8 mouse cellular contexts compared by ENCODE assay signal in genomic region chr2:73274119-73274920, GRCm38 (mm10). TPM values are rescaled to one million over a fixed set of nuclear protein-coding genes. Genes with fewer than 3 reads are reported as not detected.
DNase-seq lines count a peak whose midpoint lies in the region; ATAC-seq and TF ChIP-seq lines count a peak whose summit lies in the region.

No protein-coding gene starts in this region.

- TF ChIP-seq CTCF in kidney, adult 2 months (conservative IDR thresholded peaks at IDR 0.05; ENCODE audit: insufficient read depth, insufficient read length, low read depth, low read length) = no peak

- no peaks in the 10 kb centered on the region for H3K9me3 ChIP-seq in forebrain, embryonic 14.5 days (replicated peaks; ENCODE audit: control insufficient read depth, low read length)
- H3K9me3 ChIP-seq in kidney, embryonic 15.5 days (replicated peaks) = no peaks in the 10 kb centered on the region
- no peaks in the 10 kb centered on the region for H3K9me3 ChIP-seq in midbrain, embryonic 14.5 days (ENCODE audit: control insufficient read depth, low read length)

- H3K27ac ChIP-seq in kidney, adult 2 months (ENCODE audit: insufficient read depth, low read depth, low read length) = no peak overlapping the region
- H3K27ac ChIP-seq in forebrain, embryonic 14.5 days (ENCODE audit: low read depth, low read length) = peak overlapping the region; percentile 87
- H3K27ac ChIP-seq in kidney, embryonic 15.5 days = no peak overlapping the region
- H3K27ac ChIP-seq in midbrain, embryonic 14.5 days (replicated peaks; ENCODE audit: low read depth, low read length) = peak overlapping the region; percentile 61

- peak overlapping the region; percentile 56 for H3K4me2 ChIP-seq in forebrain, embryonic 14.5 days (ENCODE audit: low read length)
- peak overlapping the region; percentile 70 for H3K4me2 ChIP-seq in kidney, embryonic 15.5 days
- H3K4me2 ChIP-seq in midbrain, embryonic 14.5 days (ENCODE audit: low read length) = peak overlapping the region; percentile 54

- H3K4me1 ChIP-seq in kidney, adult 2 months (ENCODE audit: control insufficient read depth, insufficient read depth, low read length) = peaks cover 2% of the 10 kb centered on the region
- peaks cover 13% of the 10 kb centered on the region for H3K4me1 ChIP-seq in forebrain, embryonic 14.5 days (ENCODE audit: control insufficient read depth, insufficient read depth, low read length)
- peaks cover 71% of the 10 kb centered on the region for H3K4me1 ChIP-seq in kidney, embryonic 15.5 days
- H3K4me1 ChIP-seq in midbrain, embryonic 14.5 days (ENCODE audit: control insufficient read depth, insufficient read depth, low read length) = peaks cover 21% of the 10 kb centered on the region

- DNase-seq in kidney, adult 2 months = peak; percentile 40
- DNase-seq in kidney, adult 11 months = no peak
- peak; percentile 69 for DNase-seq in R1 (ENCODE audit: low read depth, low spot score)
- DNase-seq in forebrain, embryonic 14.5 days (ENCODE audit: low spot score) = peak; percentile 45
- DNase-seq in midbrain, embryonic 14.5 days = peak; percentile 73
- DNase-seq in thymus, postnatal 14 days = peak; percentile 51

- 2% methylated on average over 88 of the region's 88 CpGs for WGBS in kidney, adult 2 months
- WGBS in forebrain, embryonic 14.5 days = under 1% methylated on average over 81 of the region's 88 CpGs
- WGBS in kidney, embryonic 15.5 days = under 1% methylated on average over 88 of the region's 88 CpGs
- under 1% methylated on average over 88 of the region's 88 CpGs for WGBS in midbrain, embryonic 14.5 days

- peak overlapping the region; percentile 77 for H3K9ac ChIP-seq in forebrain, embryonic 14.5 days (ENCODE audit: low read length)
- H3K9ac ChIP-seq in kidney, embryonic 15.5 days = no peak overlapping the region
- peak overlapping the region; percentile 49 for H3K9ac ChIP-seq in midbrain, embryonic 14.5 days (replicated peaks; ENCODE audit: low read length)

- no peak for TF ChIP-seq POLR2A in kidney, adult 2 months (IDR thresholded peaks at IDR 0.05; ENCODE audit: low read depth, low read length)

- 0 out of 2 replicates have a peak overlapping the region, but pooled peaks have one; percentile 22 for H3K4me3 ChIP-seq in kidney, adult 2 months (ENCODE audit: insufficient read depth, low read depth, low read length)
- peak overlapping the region; percentile 51 for H3K4me3 ChIP-seq in forebrain, embryonic 14.5 days (ENCODE audit: low read depth, low read length)
- peak overlapping the region; percentile 40 for H3K4me3 ChIP-seq in kidney, embryonic 15.5 days (replicated peaks)
- peak overlapping the region; percentile 37 for H3K4me3 ChIP-seq in midbrain, embryonic 14.5 days (replicated peaks; ENCODE audit: low read depth, low read length)

- no peak for ATAC-seq in forebrain, embryonic 14.5 days
- ATAC-seq in kidney, embryonic 15.5 days (replicated peaks; ENCODE audit: low FRiP score) = no peak
- 0 out of 2 replicates have a peak, but pooled peaks have one; percentile 7 for ATAC-seq in midbrain, embryonic 14.5 days (ENCODE audit: low FRiP score, low TSS enrichment)
- no peak for ATAC-seq in monocyte, adult 5-6 weeks (replicated peaks; ENCODE audit: insufficient number of reproducible peaks, low FRiP score, low TSS enrichment, poor library complexity, severe bottlenecking)

- no peaks in the 10 kb centered on the region for H3K36me3 ChIP-seq in kidney, adult 2 months (ENCODE audit: control insufficient read depth, insufficient read depth, low read length)
- peaks cover 13% of the 10 kb centered on the region; the same call in 1 of the 2 replicates for H3K36me3 ChIP-seq in forebrain, embryonic 14.5 days (ENCODE audit: control insufficient read depth, insufficient read depth, low read length)
- H3K36me3 ChIP-seq in kidney, embryonic 15.5 days = no peaks in the 10 kb centered on the region
- no peaks in the 10 kb centered on the region for H3K36me3 ChIP-seq in midbrain, embryonic 14.5 days (ENCODE audit: control insufficient read depth, insufficient read depth, low read length)

- H3K27me3 ChIP-seq in kidney, adult 2 months (replicated peaks; ENCODE audit: control insufficient read depth, insufficient read depth, low read length) = peaks cover 29% of the 10 kb centered on the region
- peaks cover 51% of the 10 kb centered on the region for H3K27me3 ChIP-seq in forebrain, embryonic 14.5 days (replicated peaks; ENCODE audit: control insufficient read depth, insufficient read depth, low read length)
- peaks cover 88% of the 10 kb centered on the region for H3K27me3 ChIP-seq in kidney, embryonic 15.5 days
- H3K27me3 ChIP-seq in midbrain, embryonic 14.5 days (ENCODE audit: control insufficient read depth, insufficient read depth, low read length) = peaks cover 76% of the 10 kb centered on the region

RNA-seq across cellular contexts. Expression of gene Sp9, which starts 2.6 kb away (rescaled TPM):
- not detected in 2 replicates for polyA plus RNA-seq in kidney, adult 2 months (2012; rRNA removed)
- 10.9 and 12.2 TPM in 2 replicates for polyA plus RNA-seq in forebrain, embryonic 14.5 days (2014; fragmentation: Nextera tagmentation; extraction: Ambion mirVana)
- polyA plus RNA-seq in kidney, embryonic 15.5 days (2015; fragmentation: Nextera tagmentation; extraction: Ambion mirVana) = 0.06 TPM in 1 of 2 replicates, not detected in the other
- polyA plus RNA-seq in midbrain, embryonic 14.5 days (2014; fragmentation: Nextera tagmentation; extraction: Ambion mirVana) = 2.2 and 2.8 TPM in 2 replicates
- total RNA-seq in monocyte, adult 5-6 weeks (2017) = not detected in 3 replicates

RNA-seq across cellular contexts. Expression of gene Scrn3, which starts 38.1 kb away (rescaled TPM):
- polyA plus RNA-seq in kidney, adult 2 months (2012; rRNA removed) = 14.7 and 18.1 TPM in 2 replicates
- 6.2 and 7.2 TPM in 2 replicates for polyA plus RNA-seq in forebrain, embryonic 14.5 days (2014; fragmentation: Nextera tagmentation; extraction: Ambion mirVana)
- 18.5 TPM in 2 replicates for polyA plus RNA-seq in kidney, embryonic 15.5 days (2015; fragmentation: Nextera tagmentation; extraction: Ambion mirVana)
- 4.2 and 7.9 TPM in 2 replicates for polyA plus RNA-seq in midbrain, embryonic 14.5 days (2014; fragmentation: Nextera tagmentation; extraction: Ambion mirVana)
- total RNA-seq in monocyte, adult 5-6 weeks (2017) = 6.3 to 13.4 TPM (median 10.3 TPM) in 3 replicates

RNA-seq across cellular contexts. Expression of gene Cir1, which starts 38.2 kb away (rescaled TPM):
- polyA plus RNA-seq in kidney, adult 2 months (2012; rRNA removed) = 3.8 and 5.5 TPM in 2 replicates
- 23.4 and 25.9 TPM in 2 replicates for polyA plus RNA-seq in forebrain, embryonic 14.5 days (2014; fragmentation: Nextera tagmentation; extraction: Ambion mirVana)
- 24.5 and 25.8 TPM in 2 replicates for polyA plus RNA-seq in kidney, embryonic 15.5 days (2015; fragmentation: Nextera tagmentation; extraction: Ambion mirVana)
- polyA plus RNA-seq in midbrain, embryonic 14.5 days (2014; fragmentation: Nextera tagmentation; extraction: Ambion mirVana) = 26.4 and 30.1 TPM in 2 replicates
- total RNA-seq in monocyte, adult 5-6 weeks (2017) = 25.7 to 34.2 TPM (median 30.7 TPM) in 3 replicates

RNA-seq across cellular contexts. Expression of gene Ola1, which starts 55.6 kb away (rescaled TPM):
- 4.3 and 8.2 TPM in 2 replicates for polyA plus RNA-seq in kidney, adult 2 months (2012; rRNA removed)
- 80.9 and 92.9 TPM in 2 replicates for polyA plus RNA-seq in forebrain, embryonic 14.5 days (2014; fragmentation: Nextera tagmentation; extraction: Ambion mirVana)
- polyA plus RNA-seq in kidney, embryonic 15.5 days (2015; fragmentation: Nextera tagmentation; extraction: Ambion mirVana) = 88.9 and 97.6 TPM in 2 replicates
- polyA plus RNA-seq in midbrain, embryonic 14.5 days (2014; fragmentation: Nextera tagmentation; extraction: Ambion mirVana) = 85.3 and 91.9 TPM in 2 replicates
- total RNA-seq in monocyte, adult 5-6 weeks (2017) = 50.7 to 73.3 TPM (median 66.3 TPM) in 3 replicates

Comparison
In these comparisons a context has a peak if more than half of its experiments do, and no peak if none do; other contexts are left out.
1. H3K27ac ChIP-seq: peak in forebrain, embryonic 14.5 days (single experiment) and midbrain, embryonic 14.5 days (single experiment); none in kidney, adult 2 months (single experiment) and kidney, embryonic 15.5 days (single experiment).
2. Peak in every context shown above with its lines, with median percentiles within 50 percentile points of each other: H3K4me3 ChIP-seq and H3K4me2 ChIP-seq.